In genomic region chr5:90551191-90551590, GRCm38 (mm10) we compare ENCODE assay signal across 22 mouse cellular contexts. TPM values are rescaled to one million over a fixed set of nuclear protein-coding genes. Genes with fewer than 3 reads are reported as not detected.
"Had no signal": no experiment of that assay in that cellular context is flagged by ENCODE, and none has a peak within 500 bp of the region (broad histone marks: within the 10 kb centered on the region; RNA-seq: fewer than 3 reads in every experiment).

No protein-coding gene starts in this region.

- H3K36me3 ChIP-seq: neural tube, embryonic 13.5 days; neural tube, embryonic 15.5 days; stomach, embryonic 15.5 days had no signal

- H3K9ac ChIP-seq: neural tube, embryonic 13.5 days; neural tube, embryonic 15.5 days; stomach, embryonic 15.5 days had no signal

- H3K4me3 ChIP-seq: neural tube, embryonic 13.5 days; neural tube, embryonic 15.5 days; stomach, embryonic 15.5 days had no signal

- H3K27ac ChIP-seq: neural tube, embryonic 13.5 days; neural tube, embryonic 15.5 days; stomach, embryonic 15.5 days; stomach, postnatal 0 days had no signal

- H3K4me1 ChIP-seq: neural tube, embryonic 13.5 days; neural tube, embryonic 15.5 days; stomach, embryonic 15.5 days had no signal

- DNase-seq: retina, postnatal 1 day; right cerebral cortex, adult 18-20 months; right cerebral cortex, postnatal 14 days; right cerebral cortex, postnatal 25 days; right cerebral cortex, postnatal 4 days; spleen, adult 18-20 months; thymus, adult 18-20 months; thymus, adult 2 months; thymus, postnatal 14 days; thymus, postnatal 25 days; thymus, postnatal 36 days; thymus, postnatal 4 days had no signal

- H3K27me3 ChIP-seq: neural tube, embryonic 13.5 days; neural tube, embryonic 15.5 days; stomach, embryonic 15.5 days had no signal

RNA-seq across cellular contexts. Expression of gene 5830473C10Rik, which starts 9.7 kb away (rescaled TPM):
- total RNA-seq: neutrophil, adult 5-6 weeks had no signal
- polyA plus RNA-seq: neural tube, embryonic 13.5 days; neural tube, embryonic 14.5 days; small intestine, adult 2 months; spleen, adult 2 months; stomach, postnatal 0 days; thymus, adult 2 months; thymus, postnatal 0 days; urinary bladder, adult 2 months had no signal

RNA-seq across cellular contexts. Expression of gene Afm, which starts 32.5 kb away (rescaled TPM):
- total RNA-seq: neutrophil, adult 5-6 weeks had no signal
- polyA plus RNA-seq: neural tube, embryonic 13.5 days; neural tube, embryonic 14.5 days; neural tube, embryonic 15.5 days; small intestine, adult 2 months; thymus, adult 2 months; thymus, postnatal 0 days; urinary bladder, adult 2 months had no signal
